Mouse (Mus musculus): ENCODE measurements at regions not wholly inside any gene's neighbourhood (a gene's known extent, or its start where the extent isn't known, plus 50 kb on each side); places are given as distances from the start of the nearest gene placed in this dataset.
"Not testable (repeated sequence)": the region's sequence is repeated elsewhere in the genome, so short reads cannot be mapped to it uniquely, and the experiment has no call there.

GRCm38 (mm10) chr3:22681999-22682648, 605.7 kb downstream of the Tbl1xr1 start:
- no peak for ATAC-seq (ENCODE audit: insufficient number of reproducible peaks, low FRiP score, low TSS enrichment)

GRCm38 (mm10) chr3:22699317-22699716, 622.9 kb downstream of the Tbl1xr1 start:
- ATAC-seq (ENCODE audit: insufficient number of reproducible peaks, low FRiP score, low TSS enrichment): no peak

- ATAC-seq (ENCODE audit: insufficient number of reproducible peaks, low FRiP score, low TSS enrichment): not testable (repeated sequence)
These were observed 625.0 kb downstream of the Tbl1xr1 start for GRCm38 (mm10) chr3:22701486-22701885.

GRCm38 (mm10) chr3:22705673-22706072, 629.2 kb downstream of the Tbl1xr1 start:
- ATAC-seq (ENCODE audit: insufficient number of reproducible peaks, low FRiP score, low TSS enrichment): no peak

GRCm38 (mm10) chr3:22745026-22745425, 668.6 kb downstream of the Tbl1xr1 start:
- ATAC-seq (ENCODE audit: insufficient number of reproducible peaks, low FRiP score, low TSS enrichment): peak; percentile 90
